Mouse (Mus musculus): ENCODE results near the gene Tmem132a.

The Tmem132a gene

GRCm38 (mm10) chr19:10871328-10871961 is 1.7 kb upstream of the Tmem132a start:
- DNase-seq: peak in 1 of 2 experiments; percentile 47

- peak in 1 of 2 experiments; percentile 42 for DNase-seq
Measured at GRCm38 (mm10) chr19:10870676-10871075, 936 bp upstream of the Tmem132a start.

- peak; percentile 91 to 92 for DNase-seq
Measured at GRCm38 (mm10) chr19:10869241-10869885, 377 bp downstream of the Tmem132a start.

- DNase-seq: peak in 1 of 2 experiments; percentile 57
Measured at GRCm38 (mm10) chr19:10868623-10869141, 1.1 kb downstream of the Tmem132a start.

GRCm38 (mm10) chr19:10867946-10868622 is 1.7 kb downstream of the Tmem132a start:
- peak; percentile 48 to 60 for DNase-seq

- peak; percentile 78 to 81 for DNase-seq
Measured at GRCm38 (mm10) chr19:10866351-10866750, 3.4 kb downstream of the Tmem132a start.

- DNase-seq: no peak
Measured at GRCm38 (mm10) chr19:10860072-10860497, 9.7 kb downstream of the Tmem132a start.

- no peak for DNase-seq
Measured at GRCm38 (mm10) chr19:10856520-10856919, 13.2 kb downstream of the Tmem132a start.

GRCm38 (mm10) chr19:10855422-10855821 is 14.3 kb downstream of the Tmem132a start:
- DNase-seq: no peak

- peak; percentile 69 to 70 for DNase-seq
Measured at GRCm38 (mm10) chr19:10847311-10848087, 22.2 kb downstream of the Tmem132a start.

GRCm38 (mm10) chr19:10846150-10846549 is 23.6 kb downstream of the Tmem132a start:
- DNase-seq: no peak

- no peak for DNase-seq
Measured at GRCm38 (mm10) chr19:10845454-10845853, 24.3 kb downstream of the Tmem132a start.

- DNase-seq: no peak
Measured at GRCm38 (mm10) chr19:10844206-10844605, 25.5 kb downstream of the Tmem132a start.

- no peak for DNase-seq
Measured at GRCm38 (mm10) chr19:10842914-10843313, 26.8 kb downstream of the Tmem132a start.

- no peak for DNase-seq
Measured at GRCm38 (mm10) chr19:10841721-10842626, 27.8 kb downstream of the Tmem132a start.

GRCm38 (mm10) chr19:10839010-10839892 is 30.5 kb downstream of the Tmem132a start, which contains the start of gene Slc15a3:
Gene Slc15a3, plus strand, starts transcription at chr19:10839727.
- no peak for DNase-seq

- DNase-seq: no peak
Measured at GRCm38 (mm10) chr19:10835671-10836070, 34.1 kb downstream of the Tmem132a start.

GRCm38 (mm10) chr19:10833611-10834010 is 36.1 kb downstream of the Tmem132a start:
- DNase-seq: no peak

- no peak for DNase-seq
Measured at GRCm38 (mm10) chr19:10832030-10832429, 37.7 kb downstream of the Tmem132a start.

GRCm38 (mm10) chr19:10831424-10831823 is 38.3 kb downstream of the Tmem132a start:
- peak; percentile 72 to 88 for DNase-seq
